Mouse (Mus musculus) embryo, embryonic 10 days (tissue): ENCODE data around the gene Wnt10a.
A peak's percentile ranks its signal among the peaks of the same experiment; 100 is the strongest.
"Not testable (repeated sequence)": the region's sequence is repeated elsewhere in the genome, so short reads cannot be mapped to it uniquely, and the experiment has no call there.

Experiments
- DNase-seq: peaks from one replicate; pipeline ENCODE4 v3.0.0-alpha.2; 2015; ENCODE audit warnings: low spot score

The Wnt10a gene

GRCm38 (mm10) chr1:74814931-74815647 is 23.8 kb downstream of the Wnt10a start:
- no peak for DNase-seq

- DNase-seq = not testable (repeated sequence)
These were observed 24.6 kb downstream of the Wnt10a start for GRCm38 (mm10) chr1:74815965-74816364.

- peak; percentile 96 for DNase-seq
These were observed 25.4 kb downstream of the Wnt10a start for GRCm38 (mm10) chr1:74816612-74817199.

GRCm38 (mm10) chr1:74817219-74817618 is 25.9 kb downstream of the Wnt10a start:
- DNase-seq = no peak

GRCm38 (mm10) chr1:74818509-74818908 is 27.2 kb downstream of the Wnt10a start:
- DNase-seq = no peak

GRCm38 (mm10) chr1:74823598-74823997 is 32.3 kb downstream of the Wnt10a start:
- not testable (repeated sequence) for DNase-seq

GRCm38 (mm10) chr1:74824518-74825302 is 33.4 kb downstream of the Wnt10a start:
- peak; percentile 80 for DNase-seq

- DNase-seq = no peak
These were observed 38.7 kb downstream of the Wnt10a start for GRCm38 (mm10) chr1:74830061-74830460.

GRCm38 (mm10) chr1:74833255-74833654 is 41.9 kb downstream of the Wnt10a start:
- DNase-seq = no peak

- DNase-seq = no peak
These were observed 51.8 kb downstream of the Wnt10a start for GRCm38 (mm10) chr1:74843090-74843489.

- DNase-seq = no peak
These were observed 55.0 kb downstream of the Wnt10a start for GRCm38 (mm10) chr1:74846341-74846740.

GRCm38 (mm10) chr1:74848946-74849345 is 57.6 kb downstream of the Wnt10a start:
- DNase-seq = no peak

GRCm38 (mm10) chr1:74850251-74850650 is 58.9 kb downstream of the Wnt10a start:
- DNase-seq = no peak

GRCm38 (mm10) chr1:74851001-74851775 is 59.9 kb downstream of the Wnt10a start:
- peak; percentile 40 for DNase-seq
